Mouse (Mus musculus) G1E (cell line): ENCODE measurements around the gene Trmt1. TPM values are rescaled to one million over a fixed set of nuclear protein-coding genes. Genes with fewer than 3 reads are reported as not detected.
A peak's percentile ranks its signal among the peaks of the same experiment; 100 is the strongest.

ENCODE experiments used
- ATAC-seq: 2 replicates; pipeline ENCODE4 v1.8.0; 2016; ENCODE audit warnings: mild to moderate bottlenecking; ENCODE audit not compliant: insufficient number of reproducible peaks, poor library complexity, low FRiP score, severe bottlenecking; ENCODE audit errors: extremely low read depth
- DNase-seq: peaks from one replicate; pipeline ENCODE4 v3.0.0; 2012; ENCODE audit warnings: low spot score
- H3K27me3 ChIP-seq: 2 replicates; pipeline ENCODE4 v1.6.1; 2012; ENCODE audit warnings: mild to moderate bottlenecking, low read length, inconsistent platforms; ENCODE audit not compliant: insufficient read depth
- H3K36me3 ChIP-seq: replicated peaks from 2 replicates; pipeline ENCODE3; 2012; ENCODE audit warnings: mild to moderate bottlenecking, inconsistent platforms
- H3K4me1 ChIP-seq: 2 replicates; pipeline ENCODE4 v1.6.1; 2012; ENCODE audit warnings: low read depth, low read length, inconsistent platforms, mixed read lengths; ENCODE audit not compliant: insufficient read depth
- H3K4me3 ChIP-seq: 2 replicates; pipeline ENCODE4 v1.5.1; 2012; ENCODE audit warnings: low read depth, mild to moderate bottlenecking, inconsistent platforms, low read length, moderate library complexity, mixed read lengths
- H3K9me3 ChIP-seq: replicated peaks from 2 replicates; pipeline ENCODE4 v1.6.1; 2012; ENCODE audit warnings: inconsistent platforms
- CTCF ChIP-seq: IDR thresholded peaks from 2 replicates; pipeline ENCODE4 v1.5.1; 2012; ENCODE audit warnings: low read depth, low read length, inconsistent platforms, mixed read lengths
- GATA1 ChIP-seq: IDR thresholded peaks from 2 replicates; pipeline ENCODE4 v1.6.1; 2012; ENCODE audit warnings: borderline replicate concordance, low read length, inconsistent platforms, mixed read lengths
- GATA2 ChIP-seq: IDR thresholded peaks from 2 replicates; pipeline ENCODE4 v1.6.1; 2012; ENCODE audit warnings: low read depth, low read length, inconsistent platforms, borderline replicate concordance
- POLR2AphosphoS5 ChIP-seq: IDR thresholded peaks from 2 replicates; pipeline ENCODE4 v1.6.1; 2012; ENCODE audit warnings: low read depth, low read length, inconsistent platforms; ENCODE audit not compliant: insufficient replicate concordance
- TAL1 ChIP-seq: conservative IDR thresholded peaks from 2 replicates; pipeline ENCODE4 v1.6.1; 2012; ENCODE audit warnings: low read depth, low read length, inconsistent platforms, mixed read lengths
- polyA plus RNA-seq: library from polyadenylated mRNA; stranded (reverse); fragments of >175 nt; gene quantifications from 2 replicates; pipeline ENCODE4 v1.2.3, GENCODE M21; 2012
- total RNA-seq, 2 experiments: library from RNA; stranded (forward) in 1 of 2; stranded (reverse) in 1 of 2; fragments of 200-1000 nt in 1 of 2; fragments of >200 nt in 1 of 2; fragmentation: Nextera tagmentation in 1 of 2; gene quantifications; 2 replicates each; pipeline ENCODE4 v1.2.3; 2014 to 2017

Trmt1 gene
- total and polyA plus RNA-seq, 3 experiments = 64.9 to 244 (median 68.2) TPM

DNA sequence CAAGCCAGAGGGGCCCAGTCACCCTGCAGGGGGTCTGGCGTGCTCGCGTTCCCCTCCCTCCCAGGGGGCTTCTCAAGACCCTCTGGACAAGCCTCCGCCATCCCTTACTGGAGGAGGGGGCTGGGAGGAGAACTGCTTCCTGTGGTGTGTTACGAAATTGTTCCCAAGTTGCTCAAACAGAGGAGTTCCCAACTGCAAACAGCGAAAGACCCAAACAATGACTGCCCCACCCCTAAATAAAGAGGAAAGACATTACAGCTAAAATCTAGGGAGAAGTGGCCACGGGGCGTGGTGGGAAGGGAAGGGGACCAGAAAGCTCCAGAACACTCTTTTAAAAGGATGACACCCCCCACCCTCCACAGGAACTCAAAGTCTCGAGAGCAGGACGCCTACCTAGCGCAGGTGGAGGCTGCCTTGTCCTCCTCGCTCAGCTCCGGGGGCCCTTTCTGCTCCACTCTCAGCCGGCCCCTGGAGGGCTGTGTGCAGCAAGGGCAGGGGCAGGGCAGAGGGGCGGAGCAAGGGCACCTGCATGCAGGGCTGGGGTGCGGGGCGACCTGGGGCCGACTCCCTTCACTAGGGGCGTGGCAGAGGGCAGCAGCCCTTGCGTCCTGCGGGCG, 21.3 kb downstream of the Trmt1 start:
- H3K4me1 ChIP-seq = peaks cover 72% of the 10 kb centered on the region
- peak; percentile 83 for DNase-seq
- H3K36me3 ChIP-seq = peaks cover 52% of the 10 kb centered on the region
- H3K9me3 ChIP-seq = no peaks in the 10 kb centered on the region
- TF ChIP-seq CTCF (no peak), POLR2AphosphoS5 (peak; percentile 63; the same call in 1 of the 2 replicates)
- peak overlapping the region; percentile 76 for H3K4me3 ChIP-seq
- no peaks in the 10 kb centered on the region for H3K27me3 ChIP-seq
- ATAC-seq = peak; percentile 30

- Histone ChIP-seq H3K27me3 (no peaks in the 10 kb centered on the region), H3K4me1 (peaks cover 74% of the 10 kb centered on the region)
These were observed 22.0 kb downstream of the Trmt1 start for GRCm38 (mm10) chr8:84708071-84708541.

GRCm38 (mm10) chr8:84708774-84709475, 22.8 kb downstream of the Trmt1 start:
- H3K4me1 ChIP-seq = peaks cover 76% of the 10 kb centered on the region
- no peak for TF ChIP-seq GATA1
- peak; percentile 91 for TF ChIP-seq CTCF
- peaks cover 47% of the 10 kb centered on the region for H3K36me3 ChIP-seq
- H3K9me3 ChIP-seq = no peaks in the 10 kb centered on the region
- ATAC-seq = 0 out of 2 replicates have a peak, but pooled peaks have one; percentile 11
- DNase-seq = peak; percentile 77
- H3K27me3 ChIP-seq = no peaks in the 10 kb centered on the region
- peak overlapping the region; percentile 76; the same call in 1 of the 2 replicates for H3K4me3 ChIP-seq

More at GRCm38 (mm10) chr8:84708071-84708541, 22.0 kb downstream of the Trmt1 start:
- no peaks in the 10 kb centered on the region for H3K9me3 ChIP-seq
- no peak; the same call in 1 of the 2 replicates for TF ChIP-seq POLR2AphosphoS5
- TF ChIP-seq CTCF = no peak
- TF ChIP-seq GATA1 = no peak
- TF ChIP-seq TAL1 = no peak
- peak overlapping the region; percentile 76 for H3K4me3 ChIP-seq
- peaks cover 47% of the 10 kb centered on the region for H3K36me3 ChIP-seq
- DNase-seq (no peak), ATAC-seq (no peak)

DNA sequence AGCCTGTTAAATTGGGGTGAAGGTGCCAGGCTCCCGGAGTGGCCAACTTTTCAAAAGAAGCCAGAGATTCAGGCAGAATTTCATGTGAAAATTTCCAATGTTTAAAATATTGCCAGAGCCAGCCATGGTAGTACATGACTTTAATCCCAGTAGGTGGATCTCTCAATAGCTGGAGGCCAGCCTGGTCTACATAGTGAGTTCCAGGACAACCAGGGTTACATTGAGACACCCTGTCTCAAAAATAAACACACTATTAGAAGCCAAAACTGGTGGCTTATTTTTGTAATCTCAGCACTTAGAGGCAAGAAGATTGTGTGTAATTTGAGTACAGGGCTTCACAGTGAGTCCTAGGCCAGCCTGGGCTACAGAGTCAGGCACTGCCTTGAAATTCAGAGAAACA, 23.8 kb downstream of the Trmt1 start:
- Histone ChIP-seq H3K27me3 (no peaks in the 10 kb centered on the region), H3K36me3 (peaks cover 47% of the 10 kb centered on the region), H3K4me3 (no peak overlapping the region), H3K9me3 (no peaks in the 10 kb centered on the region), H3K4me1 (peaks cover 79% of the 10 kb centered on the region)
- no peak for ATAC-seq
- no peak for DNase-seq
- TF ChIP-seq CTCF (no peak), GATA2 (no peak), GATA1 (no peak), TAL1 (no peak), POLR2AphosphoS5 (no peak)

DNA sequence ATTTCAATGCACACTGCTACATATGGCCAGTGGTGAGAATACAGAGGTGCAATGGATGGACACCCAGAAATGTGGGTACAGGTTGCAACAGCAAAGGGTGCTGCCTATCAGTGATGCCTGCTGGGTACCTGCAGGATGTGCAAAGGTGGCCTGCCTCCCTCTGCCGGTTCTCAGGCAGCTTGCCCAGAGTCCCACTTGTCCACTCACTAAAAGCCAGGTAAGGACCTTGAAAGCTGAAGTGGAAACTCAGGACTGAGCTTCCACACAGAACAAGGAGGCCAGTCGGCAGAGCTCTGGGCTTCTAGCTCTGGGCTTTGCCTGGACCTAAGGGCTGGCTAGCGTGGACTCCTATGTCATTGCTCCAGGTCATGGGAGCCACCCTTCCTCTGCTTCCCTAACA, 25.2 kb downstream of the Trmt1 start:
- Histone ChIP-seq H3K4me3 (no peak overlapping the region), H3K4me1 (peaks cover 80% of the 10 kb centered on the region), H3K36me3 (peaks cover 48% of the 10 kb centered on the region), H3K27me3 (no peaks in the 10 kb centered on the region), H3K9me3 (no peaks in the 10 kb centered on the region)
- ATAC-seq (no peak), DNase-seq (no peak)
- no peak for TF ChIP-seq TAL1
- TF ChIP-seq POLR2AphosphoS5 = no peak
- TF ChIP-seq GATA1 = no peak
- TF ChIP-seq CTCF = no peak
- no peak for TF ChIP-seq GATA2

- TF ChIP-seq GATA2 (no peak), CTCF (no peak), TAL1 (no peak), POLR2AphosphoS5 (no peak), GATA1 (no peak)
- no peak for ATAC-seq
- Histone ChIP-seq H3K36me3 (peaks cover 55% of the 10 kb centered on the region), H3K4me1 (peaks cover 73% of the 10 kb centered on the region), H3K4me3 (peak overlapping the region; percentile 68; the same call in 1 of the 2 replicates), H3K27me3 (no peaks in the 10 kb centered on the region), H3K9me3 (no peaks in the 10 kb centered on the region)
- DNase-seq = no peak
These were observed 26.0 kb downstream of the Trmt1 start for GRCm38 (mm10) chr8:84711933-84712758.
